Mouse (Mus musculus) kidney, adult 2 months (tissue): ENCODE data around the gene Wdr62.

Source experiments
- CTCF ChIP-seq: fragments of 200-500 bp; conservative IDR thresholded peaks from 2 replicates; pipeline ENCODE4 v1.5.1; 2011; ENCODE audit warnings: low read depth, mild to moderate bottlenecking, control low read depth, low read length, moderate library complexity, mixed read lengths; ENCODE audit not compliant: insufficient read depth, insufficient read length
- POLR2A ChIP-seq: fragments of 200-500 bp; IDR thresholded peaks from one replicate; pipeline ENCODE4 v1.6.1; 2011; ENCODE audit warnings: low read depth, low read length, control low read depth

DNA sequence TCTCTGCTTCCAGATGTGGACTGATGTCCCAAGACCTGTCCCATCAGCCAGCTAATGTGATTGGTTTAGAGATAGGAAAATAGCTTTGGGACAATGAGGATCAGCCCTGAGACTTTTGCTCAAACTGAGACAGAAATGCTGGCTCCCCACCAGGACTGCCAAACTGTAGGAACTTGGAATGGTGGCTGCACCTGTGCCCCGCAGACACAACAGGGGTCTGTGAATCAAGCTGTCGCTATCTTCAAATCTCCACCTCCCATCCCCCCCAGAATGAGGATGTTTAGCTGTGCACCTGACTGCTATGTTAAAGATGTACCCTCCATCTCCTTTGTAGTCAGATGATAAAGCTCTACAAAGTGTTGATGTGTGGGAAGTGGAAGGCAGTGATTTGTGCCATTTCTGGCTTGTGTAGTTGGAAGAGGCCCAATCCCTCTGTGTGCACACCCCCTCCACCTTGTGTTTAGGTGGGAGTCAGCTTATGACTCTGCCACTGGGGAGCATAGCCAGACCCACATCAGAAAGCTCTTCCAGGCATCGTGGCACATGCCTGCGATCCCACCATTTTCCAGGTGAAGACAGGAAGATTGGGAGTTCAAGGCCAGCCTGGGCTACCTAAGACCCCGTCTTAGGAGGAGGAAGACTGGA, 44.2 kb upstream of the Wdr62 start:
- no peak for TF ChIP-seq CTCF
- no peak for TF ChIP-seq POLR2A
